Mouse (Mus musculus) splenic B cell, adult 2 months (primary cell): ENCODE measurements around the gene Hdgfl3.
"Not testable (repeated sequence)": the region's sequence is repeated elsewhere in the genome, so short reads cannot be mapped to it uniquely, and the experiment has no call there.

ENCODE experiments used
- DNase-seq: peaks from one replicate; pipeline ENCODE4 v3.0.0-alpha.2; 2011; ENCODE audit warnings: low read depth, low spot score
- H3K27me3 ChIP-seq: 2 replicates; pipeline ENCODE4 v1.6.1; 2012; ENCODE audit warnings: mild to moderate bottlenecking, low read length, moderate library complexity, mixed read lengths; ENCODE audit not compliant: control insufficient read depth, poor library complexity, insufficient read depth, severe bottlenecking
- H3K36me3 ChIP-seq: 2 replicates; pipeline ENCODE4 v1.6.1; 2012; ENCODE audit warnings: mild to moderate bottlenecking, low read length, moderate library complexity, mixed read lengths; ENCODE audit not compliant: control insufficient read depth, poor library complexity, insufficient read depth, severe bottlenecking

Gene Hdgfl3

GRCm38 (mm10) chr7:81837771-81838170, 96.5 kb downstream of the Hdgfl3 start:
- H3K27me3 ChIP-seq, H3K36me3 ChIP-seq, DNase-seq: not testable (repeated sequence)

GRCm38 (mm10) chr7:81835430-81835829, 98.8 kb downstream of the Hdgfl3 start:
- no peaks in the 10 kb centered on the region for H3K36me3 ChIP-seq
- no peaks in the 10 kb centered on the region for H3K27me3 ChIP-seq
- DNase-seq: no peak

GRCm38 (mm10) chr7:81834847-81835246, 99.4 kb downstream of the Hdgfl3 start:
- H3K27me3 ChIP-seq: no peaks in the 10 kb centered on the region
- peak; percentile 25 for DNase-seq
- H3K36me3 ChIP-seq: no peaks in the 10 kb centered on the region
